In the genomic region with DNA sequence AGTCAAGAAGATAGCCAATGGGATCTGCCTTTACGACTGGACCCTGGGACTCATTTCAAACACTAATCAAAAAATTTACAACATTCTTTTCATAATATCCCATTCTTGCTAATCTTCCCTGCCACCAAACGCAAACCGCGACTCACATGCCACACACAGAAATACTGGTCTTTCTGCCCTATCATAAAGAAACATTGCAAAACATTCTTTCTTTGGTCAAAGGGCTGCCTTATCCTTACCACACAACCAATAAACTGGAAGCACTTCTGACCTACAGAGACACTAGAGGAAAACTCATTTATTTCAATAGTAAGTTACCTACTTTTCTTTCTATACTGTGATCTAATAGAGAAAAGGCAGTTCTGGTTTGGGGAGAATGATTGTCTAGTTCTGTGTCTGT, we compare ENCODE assay signal across 33 mouse cellular contexts. TPM values are rescaled to one million over a fixed set of nuclear protein-coding genes. Genes with fewer than 3 reads are reported as not detected.
"Had no signal": no experiment of that assay in that cellular context is flagged by ENCODE, and none has a peak within 500 bp of the region (broad histone marks: within the 10 kb centered on the region; RNA-seq: fewer than 3 reads in every experiment).

No protein-coding gene starts in this region.

- H3K9me3 ChIP-seq: embryonic facial prominence, embryonic 10.5 days; embryonic facial prominence, embryonic 12.5 days; embryonic facial prominence, embryonic 13.5 days; embryonic facial prominence, embryonic 15.5 days; forebrain, embryonic 12.5 days; forebrain, embryonic 13.5 days; forebrain, embryonic 15.5 days had no signal

- H3K4me3 ChIP-seq: embryonic facial prominence, embryonic 10.5 days; embryonic facial prominence, embryonic 12.5 days; embryonic facial prominence, embryonic 13.5 days; embryonic facial prominence, embryonic 15.5 days; erythroblast, embryonic 14.5 days; forebrain, embryonic 12.5 days; forebrain, embryonic 13.5 days; forebrain, embryonic 15.5 days; gastrocnemius, adult 2 months; heart, adult 2 months had no signal

- H3K36me3 ChIP-seq: embryonic facial prominence, embryonic 10.5 days; embryonic facial prominence, embryonic 12.5 days; embryonic facial prominence, embryonic 13.5 days; embryonic facial prominence, embryonic 15.5 days; forebrain, embryonic 12.5 days; forebrain, embryonic 15.5 days had no signal

- H3K4me1 ChIP-seq: embryonic facial prominence, embryonic 10.5 days; embryonic facial prominence, embryonic 12.5 days; embryonic facial prominence, embryonic 13.5 days; embryonic facial prominence, embryonic 15.5 days; forebrain, embryonic 12.5 days; forebrain, embryonic 13.5 days; forebrain, embryonic 15.5 days had no signal

- H3K27me3 ChIP-seq: embryonic facial prominence, embryonic 12.5 days; embryonic facial prominence, embryonic 13.5 days; embryonic facial prominence, embryonic 15.5 days; forebrain, embryonic 12.5 days; forebrain, embryonic 13.5 days; forebrain, embryonic 15.5 days had no signal

- DNase-seq: cerebellum, adult 2 months; cerebellum, adult 8-10 months; cerebellum, adult 9-10 months; cerebellum, adult 9-11 months; cerebellum, postnatal 10 days; cerebellum, postnatal 14 days; cerebellum, postnatal 25 days; cerebellum, postnatal 36 days; embryo, embryonic 11 days; forebrain, postnatal 0 days; gastrocnemius, adult 2 months; gastrocnemius, postnatal 10 days; gastrocnemius, postnatal 14 days; gastrocnemius, postnatal 25 days; gastrocnemius, postnatal 36 days; heart, adult 11 months; heart, adult 18-20 months; heart, adult 2 months had no signal

- H3K4me2 ChIP-seq: embryonic facial prominence, embryonic 12.5 days; embryonic facial prominence, embryonic 13.5 days; embryonic facial prominence, embryonic 15.5 days; forebrain, embryonic 12.5 days; forebrain, embryonic 13.5 days; forebrain, embryonic 15.5 days had no signal

- H3K27ac ChIP-seq: embryonic facial prominence, embryonic 10.5 days; embryonic facial prominence, embryonic 12.5 days; embryonic facial prominence, embryonic 13.5 days; embryonic facial prominence, embryonic 15.5 days; forebrain, embryonic 12.5 days; forebrain, embryonic 13.5 days; forebrain, embryonic 15.5 days; gastrocnemius, adult 2 months; heart, adult 2 months had no signal

- ATAC-seq: forebrain, embryonic 13.5 days; forebrain, embryonic 14.5 days; forebrain, embryonic 15.5 days; forebrain, embryonic 16.5 days; forebrain, postnatal 0 days had no signal

- H3K9ac ChIP-seq: embryonic facial prominence, embryonic 12.5 days; embryonic facial prominence, embryonic 13.5 days; embryonic facial prominence, embryonic 15.5 days; forebrain, embryonic 12.5 days; forebrain, embryonic 13.5 days; forebrain, embryonic 15.5 days; forebrain, postnatal 0 days had no signal

RNA-seq across cellular contexts. Expression of a gene that starts 5.9 kb away (rescaled TPM):
- polyA plus RNA-seq: cerebellum, adult 2 months; cortical plate, adult 2 months; embryonic facial prominence, embryonic 10.5 days; embryonic facial prominence, embryonic 11.5 days; embryonic facial prominence, embryonic 12.5 days; embryonic facial prominence, embryonic 13.5 days; embryonic facial prominence, embryonic 14.5 days; embryonic facial prominence, embryonic 15.5 days; erythroblast, embryonic 14.5 days; forebrain, embryonic 11.5 days; forebrain, embryonic 12.5 days; forebrain, embryonic 13.5 days; forebrain, embryonic 14.5 days; forebrain, embryonic 15.5 days; forebrain, embryonic 16.5 days; forebrain, postnatal 0 days; frontal cortex, adult 2 months; heart, adult 2 months had no signal
